Mouse (Mus musculus) E14TG2a.4 (cell line): ENCODE data around the gene Cpxcr1.

ENCODE experiments used
- H3K27me3 ChIP-seq: 2 replicates; pipeline ENCODE4 v1.6.1; 2014; ENCODE audit warnings: low read length, control low read depth; ENCODE audit not compliant: insufficient read depth
- H3K36me3 ChIP-seq: 2 replicates; pipeline ENCODE4 v1.6.1; 2014; ENCODE audit warnings: low read length, control low read depth; ENCODE audit not compliant: insufficient read depth
- H3K4me1 ChIP-seq: replicated peaks from 2 replicates; pipeline ENCODE4 v1.6.1; 2014; ENCODE audit warnings: low read depth, low read length, control low read depth
- H3K4me3 ChIP-seq: replicated peaks from 2 replicates; pipeline ENCODE4 v1.5.1; 2014; ENCODE audit warnings: mild to moderate bottlenecking, low read length
- H3K9me3 ChIP-seq: 2 replicates; pipeline ENCODE4 v1.6.1; 2014; ENCODE audit warnings: low read length, control low read depth
- CTCF ChIP-seq: conservative IDR thresholded peaks from 2 replicates; pipeline ENCODE4 v1.5.1; 2014; ENCODE audit warnings: low read length
- NANOG ChIP-seq: IDR thresholded peaks from 2 replicates; pipeline ENCODE4 v1.6.1; 2014; ENCODE audit warnings: borderline replicate concordance, low read length, mixed read lengths
- POU5F1 ChIP-seq: IDR thresholded peaks from 2 replicates; pipeline ENCODE4 v1.6.1; 2014; ENCODE audit warnings: low read length, borderline replicate concordance

Cpxcr1 gene

DNA sequence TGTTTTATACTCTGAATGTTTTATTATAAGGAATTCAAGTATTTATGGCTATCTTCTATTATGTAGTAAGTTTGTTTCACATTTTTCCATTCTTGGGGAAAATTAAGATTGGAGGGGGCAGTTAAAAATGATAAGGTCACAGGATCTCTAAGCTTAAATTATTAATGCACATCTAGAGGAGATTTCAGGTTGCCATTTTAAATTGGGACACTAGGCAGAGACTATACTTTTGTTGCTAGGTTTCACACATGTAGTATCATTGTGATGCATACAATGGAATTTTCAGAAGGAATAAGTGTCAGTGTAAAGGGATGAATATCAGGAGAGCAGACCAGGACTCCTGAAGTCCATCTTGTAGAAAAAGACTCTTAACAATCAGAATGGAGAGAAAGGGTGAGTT, at the start of gene Cpxcr1:
Cpxcr1 (plus strand) TSS at position 301 of the 400 bp plus-strand sequence.
- no peaks in the 10 kb centered on the region for H3K27me3 ChIP-seq
- TF ChIP-seq POU5F1 (no peak), CTCF (no peak), NANOG (no peak)
- H3K4me1 ChIP-seq, result no peaks in the 10 kb centered on the region
- no peak within 1 kb of the TSS for H3K4me3 ChIP-seq
- H3K9me3 ChIP-seq, result no peaks in the 10 kb centered on the region
- no peaks in the 10 kb centered on the region for H3K36me3 ChIP-seq
